ENCODE assay signal across 8 mouse cellular contexts in genomic region chr2:154891585-154891984, GRCm38 (mm10). TPM values are rescaled to one million over a fixed set of nuclear protein-coding genes. Genes with fewer than 3 reads are reported as not detected.
DNase-seq lines count a peak whose midpoint lies in the region; ATAC-seq and TF ChIP-seq lines count a peak whose summit lies in the region.

No protein-coding gene starts in this region.

- no peak for TF ChIP-seq POLR2A in kidney, adult 2 months (IDR thresholded peaks at IDR 0.05; ENCODE audit: low read depth, low read length)

- ATAC-seq in midbrain, embryonic 11.5 days (ENCODE audit: low FRiP score): no peak
- no peak for ATAC-seq in megakaryocyte-erythroid progenitor cell, adult 5-6 weeks (replicated peaks; ENCODE audit: low FRiP score, low TSS enrichment, poor library complexity, severe bottlenecking)

- no peaks in the 10 kb centered on the region for H3K4me1 ChIP-seq in kidney, adult 2 months (ENCODE audit: control insufficient read depth, insufficient read depth, low read length)
- H3K4me1 ChIP-seq in hindbrain, embryonic 10.5 days (replicated peaks): peaks cover 17% of the 10 kb centered on the region
- peaks cover 11% of the 10 kb centered on the region for H3K4me1 ChIP-seq in midbrain, embryonic 11.5 days (ENCODE audit: control insufficient read depth, insufficient read depth, low read length)

- DNase-seq in kidney, adult 2 months: no peak
- no peak for DNase-seq in kidney, adult 9 months
- DNase-seq in Muller cell, postnatal 12 days (ENCODE audit: inconsistent ontology term): peak; percentile 26
- DNase-seq in hindbrain, embryonic 10.5 days (ENCODE audit: low spot score): no peak
- no peak for DNase-seq in midbrain, embryonic 11.5 days (ENCODE audit: low spot score, missing footprints)
- DNase-seq in adrenal gland, adult 18-20 months (ENCODE audit: low spot score in 2 of 2): no peak
- DNase-seq in thymus, postnatal 10 days (ENCODE audit: low spot score in 2 of 2): no peak

- H3K4me2 ChIP-seq in midbrain, embryonic 11.5 days: peak overlapping the region; percentile 43

- H3K36me3 ChIP-seq in kidney, adult 2 months (ENCODE audit: control insufficient read depth, insufficient read depth, low read length): peaks cover 3% of the 10 kb centered on the region; the same call in 1 of the 2 replicates
- peaks cover 23% of the 10 kb centered on the region for H3K36me3 ChIP-seq in hindbrain, embryonic 10.5 days
- peaks cover 7% of the 10 kb centered on the region for H3K36me3 ChIP-seq in midbrain, embryonic 11.5 days (ENCODE audit: control insufficient read depth, insufficient read depth, low read length)

- no peak for TF ChIP-seq CTCF in kidney, adult 2 months (conservative IDR thresholded peaks at IDR 0.05; ENCODE audit: insufficient read depth, insufficient read length, low read depth, low read length)

- peak overlapping the region; percentile 81 for H3K9ac ChIP-seq in midbrain, embryonic 11.5 days (ENCODE audit: low read length)

- no peak overlapping the region for H3K27ac ChIP-seq in kidney, adult 2 months (ENCODE audit: insufficient read depth, low read depth, low read length)
- peak overlapping the region; percentile 94 for H3K27ac ChIP-seq in hindbrain, embryonic 10.5 days
- no peak overlapping the region for H3K27ac ChIP-seq in midbrain, embryonic 11.5 days (ENCODE audit: low read depth, low read length)

- WGBS in kidney, adult 2 months: 9% methylated on average over 2 of the region's 2 CpGs
- WGBS in hindbrain, embryonic 10.5 days: 21% methylated on average over 2 of the region's 2 CpGs
- 24% methylated on average over 2 of the region's 2 CpGs for WGBS in midbrain, embryonic 11.5 days

- no peaks in the 10 kb centered on the region for H3K27me3 ChIP-seq in kidney, adult 2 months (replicated peaks; ENCODE audit: control insufficient read depth, insufficient read depth, low read length)
- H3K27me3 ChIP-seq in hindbrain, embryonic 10.5 days (ENCODE audit: insufficient read depth, poor library complexity, severe bottlenecking): peaks cover 6% of the 10 kb centered on the region
- no peaks in the 10 kb centered on the region for H3K27me3 ChIP-seq in midbrain, embryonic 11.5 days (ENCODE audit: control insufficient read depth, insufficient read depth, low read length)

- no peaks in the 10 kb centered on the region for H3K9me3 ChIP-seq in hindbrain, embryonic 10.5 days
- H3K9me3 ChIP-seq in midbrain, embryonic 11.5 days (ENCODE audit: control insufficient read depth, low read length): no peaks in the 10 kb centered on the region

- H3K4me3 ChIP-seq in kidney, adult 2 months (ENCODE audit: insufficient read depth, low read depth, low read length): peak overlapping the region; percentile 78; the same call in 1 of the 2 replicates
- peak overlapping the region; percentile 83 for H3K4me3 ChIP-seq in hindbrain, embryonic 10.5 days
- peak overlapping the region; percentile 97 for H3K4me3 ChIP-seq in midbrain, embryonic 11.5 days (ENCODE audit: low read depth, low read length)

RNA-seq across cellular contexts. Expression of gene Eif2s2, which starts 1.1 kb away (rescaled TPM):
- 9.9 and 15.2 TPM in 2 replicates for polyA plus RNA-seq in kidney, adult 2 months (2012; rRNA removed)
- polyA plus RNA-seq in hindbrain, embryonic 10.5 days (2016; fragmentation: Nextera tagmentation; extraction: Ambion mirVana): 74.1 and 109 TPM in 2 replicates
- 135 and 144 TPM in 2 replicates for polyA plus RNA-seq in midbrain, embryonic 11.5 days (2014; fragmentation: Nextera tagmentation; extraction: Ambion mirVana)
- 100 to 1,000 TPM; 117 to 152 TPM for total RNA-seq in adrenal gland, adult 18-20 months (2021)
- total RNA-seq in megakaryocyte-erythroid progenitor cell, adult 5-6 weeks (2014; fragmentation: Nextera tagmentation): 172 and 189 TPM in 2 replicates
- total RNA-seq in megakaryocyte-erythroid progenitor cell, adult 5-6 weeks (2017): 319 and 320 TPM in 2 replicates
